Mouse (Mus musculus) heart, embryonic 16.5 days (tissue): ENCODE results near the gene Rgp1. TPM values are rescaled to one million over a fixed set of nuclear protein-coding genes. Genes with fewer than 3 reads are reported as not detected.
A peak's percentile ranks its signal among the peaks of the same experiment; 100 is the strongest.

Experiments
- ATAC-seq: fragments of 200-750 bp; cut with Nextera tagmentation; replicated peaks from 2 replicates; pipeline ENCODE4 v1.8.0; 2017; ENCODE audit warnings: moderate number of reproducible peaks; ENCODE audit not compliant: insufficient read depth, low FRiP score; ENCODE audit errors: extremely low read depth
- H3K27ac ChIP-seq: fragments of 300-500 bp; sonication (generic); 2 replicates; pipeline ENCODE4 v1.5.1; 2014; ENCODE audit warnings: mild to moderate bottlenecking, low read length, control low read depth, moderate library complexity
- H3K27me3 ChIP-seq: fragments of 300-500 bp; sonication (generic); 2 replicates; pipeline ENCODE4 v1.6.1; 2014; ENCODE audit warnings: low read length, mixed read lengths; ENCODE audit not compliant: control insufficient read depth, insufficient read depth
- H3K36me3 ChIP-seq: fragments of 300-500 bp; sonication (generic); 2 replicates; pipeline ENCODE4 v1.6.1; 2014; ENCODE audit not compliant: control insufficient read depth, insufficient read depth
- H3K4me1 ChIP-seq: fragments of 300-500 bp; sonication (generic); 2 replicates; pipeline ENCODE4 v1.6.1; 2014; ENCODE audit warnings: low read length, mixed read lengths; ENCODE audit not compliant: control insufficient read depth, insufficient read depth
- H3K4me2 ChIP-seq: fragments of 300-500 bp; sonication (generic); 2 replicates; pipeline ENCODE4 v1.6.1; 2014; ENCODE audit warnings: low read depth, mild to moderate bottlenecking, control low read depth, low read length
- H3K4me3 ChIP-seq: fragments of 300-500 bp; sonication (generic); 2 replicates; pipeline ENCODE4 v1.5.1; 2014; ENCODE audit warnings: mild to moderate bottlenecking, control low read depth, low read length
- H3K9ac ChIP-seq: fragments of 300-500 bp; sonication (generic); 2 replicates; pipeline ENCODE4 v1.6.1; 2014; ENCODE audit warnings: low read length, control low read depth
- H3K9me3 ChIP-seq: fragments of 300-500 bp; sonication (generic); replicated peaks from 2 replicates; pipeline ENCODE4 v1.6.1; 2016; ENCODE audit warnings: low read length; ENCODE audit not compliant: control insufficient read depth
- WGBS: fragments of 180-500 bp; shearing (Covaris S2); extraction: QIAGEN DNeasy Blood & Tissue Kit; methylation state at CpG from one replicate; pipeline ENCODE4 v1.1.7; 2014; 5-methylcytosine and 5-hydroxymethylcytosine counted together
- polyA plus RNA-seq: library from polyadenylated mRNA; unstranded; fragments of >200 nt; fragmentation: Nextera tagmentation; extraction: Ambion mirVana; gene quantifications from 2 replicates; pipeline ENCODE4 v1.2.1, GENCODE M21; 2015

Gene Rgp1
- polyA plus RNA-seq = 20.9 and 21.7 TPM in 2 replicates

GRCm38 (mm10) chr4:43578376-43579204 is at the start of gene Rgp1, which contains the start of gene Gba2:
TSS of gene Rgp1 (plus strand) at chr4:43578715.
TSS of gene Gba2 (minus strand) at chr4:43578873.
- H3K4me3 ChIP-seq = peak within 1 kb of the TSS; percentile 80
- peaks cover 27% of the 10 kb centered on the region for H3K4me1 ChIP-seq
- peak within 1 kb of the TSS; percentile 87 for H3K27ac ChIP-seq
- H3K9me3 ChIP-seq = no peaks in the 10 kb centered on the region
- H3K4me2 ChIP-seq = peak within 1 kb of the TSS; percentile 76
- peak; percentile 94 for ATAC-seq
- under 1% methylated on average over 76 of the region's 76 CpGs for WGBS
- peak within 1 kb of the TSS; percentile 91 for H3K9ac ChIP-seq
- H3K27me3 ChIP-seq = no peaks in the 10 kb centered on the region
- peaks cover 29% of the 10 kb centered on the region for H3K36me3 ChIP-seq

GRCm38 (mm10) chr4:43530081-43530501 is 48.4 kb upstream of the Rgp1 start:
- Histone ChIP-seq H3K27me3 (no peaks in the 10 kb centered on the region), H3K27ac (peak overlapping the region; percentile 33; the same call in 1 of the 2 replicates), H3K4me1 (peaks cover 10% of the 10 kb centered on the region; the same call in 1 of the 2 replicates), H3K36me3 (peaks cover 43% of the 10 kb centered on the region), H3K9ac (no peak overlapping the region; the same call in 1 of the 2 replicates), H3K4me2 (no peak overlapping the region), H3K9me3 (no peaks in the 10 kb centered on the region), H3K4me3 (no peak overlapping the region)
- WGBS = 29% methylated on average over 8 of the region's 8 CpGs
- ATAC-seq = no peak

- Histone ChIP-seq H3K4me1 (peaks cover 10% of the 10 kb centered on the region; the same call in 1 of the 2 replicates), H3K4me3 (no peak overlapping the region), H3K27ac (peak overlapping the region; percentile 23; the same call in 1 of the 2 replicates), H3K36me3 (peaks cover 48% of the 10 kb centered on the region), H3K9ac (no peak overlapping the region; the same call in 1 of the 2 replicates), H3K27me3 (no peaks in the 10 kb centered on the region), H3K9me3 (no peaks in the 10 kb centered on the region), H3K4me2 (no peak overlapping the region)
- ATAC-seq = no peak; the same call in 1 of the 2 replicates
- 16% methylated on average over 7 of the region's 7 CpGs for WGBS
Measured at GRCm38 (mm10) chr4:43530581-43530980, 47.9 kb upstream of the Rgp1 start.

- H3K4me2 ChIP-seq = no peak overlapping the region
- no peak overlapping the region for H3K4me3 ChIP-seq
- 82% methylated on average over 9 of the region's 9 CpGs for WGBS
- H3K27ac ChIP-seq = no peak overlapping the region
- H3K4me1 ChIP-seq = peaks cover 10% of the 10 kb centered on the region; the same call in 1 of the 2 replicates
- no peak for ATAC-seq
- H3K9ac ChIP-seq = no peak overlapping the region
- no peaks in the 10 kb centered on the region for H3K9me3 ChIP-seq
- H3K36me3 ChIP-seq = peaks cover 71% of the 10 kb centered on the region
- H3K27me3 ChIP-seq = no peaks in the 10 kb centered on the region
Measured at GRCm38 (mm10) chr4:43533270-43533669, 45.2 kb upstream of the Rgp1 start.

GRCm38 (mm10) chr4:43535628-43536027 is 42.9 kb upstream of the Rgp1 start:
- ATAC-seq = no peak
- Histone ChIP-seq H3K4me1 (peaks cover 3% of the 10 kb centered on the region; the same call in 1 of the 2 replicates), H3K27me3 (no peaks in the 10 kb centered on the region), H3K9ac (no peak overlapping the region), H3K4me2 (no peak overlapping the region), H3K27ac (no peak overlapping the region), H3K9me3 (no peaks in the 10 kb centered on the region), H3K36me3 (peaks cover 94% of the 10 kb centered on the region), H3K4me3 (no peak overlapping the region)
- 96% methylated on average over 8 of the region's 8 CpGs for WGBS

GRCm38 (mm10) chr4:43536031-43536430 is 42.5 kb upstream of the Rgp1 start:
- Histone ChIP-seq H3K4me1 (no peaks in the 10 kb centered on the region), H3K4me2 (no peak overlapping the region), H3K9me3 (no peaks in the 10 kb centered on the region), H3K4me3 (no peak overlapping the region), H3K27ac (no peak overlapping the region), H3K27me3 (no peaks in the 10 kb centered on the region), H3K36me3 (peaks cover 95% of the 10 kb centered on the region), H3K9ac (no peak overlapping the region)
- 85% methylated on average over 9 of the region's 9 CpGs for WGBS
- ATAC-seq = no peak

- Histone ChIP-seq H3K9me3 (no peaks in the 10 kb centered on the region), H3K9ac (no peak overlapping the region), H3K36me3 (peaks cover 95% of the 10 kb centered on the region), H3K27me3 (no peaks in the 10 kb centered on the region), H3K27ac (no peak overlapping the region), H3K4me2 (no peak overlapping the region), H3K4me1 (no peaks in the 10 kb centered on the region; the same call in 1 of the 2 replicates), H3K4me3 (no peak overlapping the region)
- 79% methylated on average over 3 of the region's 3 CpGs for WGBS
- no peak for ATAC-seq
Measured at GRCm38 (mm10) chr4:43542044-43542443, 36.5 kb upstream of the Rgp1 start.

- ATAC-seq = no peak
- no peak overlapping the region for H3K9ac ChIP-seq
- no peaks in the 10 kb centered on the region for H3K9me3 ChIP-seq
- H3K27me3 ChIP-seq = no peaks in the 10 kb centered on the region
- no peak overlapping the region for H3K27ac ChIP-seq
- no peaks in the 10 kb centered on the region; the same call in 1 of the 2 replicates for H3K4me1 ChIP-seq
- no peak overlapping the region for H3K4me3 ChIP-seq
- peaks cover 95% of the 10 kb centered on the region for H3K36me3 ChIP-seq
- H3K4me2 ChIP-seq = no peak overlapping the region
- 81% methylated on average over 12 of the region's 12 CpGs for WGBS
Measured at GRCm38 (mm10) chr4:43546375-43547047, 32.0 kb upstream of the Rgp1 start.
